ENCODE assay signal across 8 mouse cellular contexts in genomic region chr10:30600094-30600534, GRCm38 (mm10). TPM values are rescaled to one million over a fixed set of nuclear protein-coding genes. Genes with fewer than 3 reads are reported as not detected.
DNase-seq lines count a peak whose midpoint lies in the region; ATAC-seq and TF ChIP-seq lines count a peak whose summit lies in the region.

No protein-coding gene starts in this region.

- TF ChIP-seq POLR2A in CH12.LX (IDR thresholded peaks at IDR 0.05; ENCODE audit: low read depth, low read length): no peak
- no peak for TF ChIP-seq POLR2A in embryonic fibroblast, embryonic 13.5 days (IDR thresholded peaks at IDR 0.05; ENCODE audit: low read depth, low read length)

- dilution Hi-C loops in CH12.LX (cut with MboI; ENCODE audit: extremely low pct_ligation_motif_present, extremely low pct_unique_long_range_greater_than_20kb, low sequenced_read_pairs): no loop called here

- no peaks in the 10 kb centered on the region for H3K9me3 ChIP-seq in heart, embryonic 11.5 days (replicated peaks; ENCODE audit: control insufficient read depth, low read length)
- no peaks in the 10 kb centered on the region for H3K9me3 ChIP-seq in CH12.LX (replicated peaks; ENCODE audit: low read length)
- no peaks in the 10 kb centered on the region for H3K9me3 ChIP-seq in limb, embryonic 13.5 days

- no peak for TF ChIP-seq CTCF in CH12.LX (conservative IDR thresholded peaks at IDR 0.05 in 1 of 2, IDR thresholded peaks at IDR 0.05 in 1 of 2; ENCODE audit: low read depth in 2 of 2, low read length in 2 of 2)
- no peak for TF ChIP-seq CTCF in embryonic fibroblast, embryonic 13.5 days (IDR thresholded peaks at IDR 0.05; ENCODE audit: borderline replicate concordance, insufficient read depth, low read length)

- no peak for TF ChIP-seq EP300 in CH12.LX (IDR thresholded peaks at IDR 0.05; ENCODE audit: low read length)

- in situ Hi-C loops in CH12.LX (cut with MboI; ENCODE audit: low pct_ligation_motif_present, low pct_unique_long_range_greater_than_20kb, low sequenced_read_pairs): loop anchor here (25.0 kb wide), 1 partner anchor 712 kb away; the partner anchor contains the start of gene Hddc2

- peaks cover 24% of the 10 kb centered on the region for H3K79me2 ChIP-seq in CH12.LX (replicated peaks; ENCODE audit: control insufficient read depth, extremely low read depth, insufficient read depth, poor library complexity, severe bottlenecking)

- whole genome bisulfite sequencing in heart, embryonic 11.5 days (ENCODE audit: insufficient replicate concordance): under 1% methylated on average over 27 of the region's 27 CpGs
- under 1% methylated on average over 21 of the region's 27 CpGs for WGBS in limb, embryonic 13.5 days

- H3K4me1 ChIP-seq in heart, embryonic 11.5 days (ENCODE audit: control insufficient read depth, insufficient read depth, low read length): no peaks in the 10 kb centered on the region
- peaks cover 10 to 20% of the 10 kb centered on the region in 2 experiments for H3K4me1 ChIP-seq in CH12.LX (ENCODE audit: control insufficient read depth in 1 of 2, insufficient read depth in 2 of 2)
- no peaks in the 10 kb centered on the region; the same call in 1 of the 2 replicates for H3K4me1 ChIP-seq in embryonic fibroblast, embryonic 13.5 days (ENCODE audit: control insufficient read depth, insufficient read depth, low read length)
- H3K4me1 ChIP-seq in limb, embryonic 13.5 days: peaks cover 14% of the 10 kb centered on the region

- no peak for DNase-seq in heart, adult 18-20 months
- DNase-seq in CH12.LX (ENCODE audit: extremely low read depth): peak; percentile 36
- DNase-seq in ovary, postnatal 10 days (ENCODE audit: low spot score): no peak
- no peak for DNase-seq in left cerebral cortex, adult 18-20 months (ENCODE audit: low spot score in 2 of 2)

- H3K27me3 ChIP-seq in heart, embryonic 11.5 days (ENCODE audit: control insufficient read depth, insufficient read depth, low read length): no peaks in the 10 kb centered on the region
- no peaks in the 10 kb centered on the region for H3K27me3 ChIP-seq in CH12.LX (replicated peaks)
- H3K27me3 ChIP-seq in limb, embryonic 13.5 days: no peaks in the 10 kb centered on the region

- no peak; the same call in none of the 2 replicates for ATAC-seq in heart, embryonic 11.5 days (replicated peaks; ENCODE audit: insufficient number of reproducible peaks, low FRiP score, low TSS enrichment)
- peak; percentile 18; the same call in 1 of the 2 replicates for ATAC-seq in limb, embryonic 13.5 days (ENCODE audit: low FRiP score, low read depth)
- ATAC-seq in neutrophil, adult 5-6 weeks (ENCODE audit: extremely low read depth, insufficient number of reproducible peaks, low FRiP score, poor library complexity, severe bottlenecking): peak; percentile 24

- H3K9ac ChIP-seq in heart, embryonic 11.5 days (ENCODE audit: low read depth, low read length): peak overlapping the region; percentile 76
- peak overlapping the region; percentile 89 for H3K9ac ChIP-seq in CH12.LX (ENCODE audit: insufficient read depth, low read depth)
- peak overlapping the region; percentile 89 for H3K9ac ChIP-seq in limb, embryonic 13.5 days

- peak overlapping the region; percentile 89 for H3K4me2 ChIP-seq in heart, embryonic 11.5 days
- peak overlapping the region; percentile 95 for H3K4me2 ChIP-seq in CH12.LX (ENCODE audit: insufficient read depth, low read depth, poor library complexity, severe bottlenecking)
- H3K4me2 ChIP-seq in limb, embryonic 13.5 days (replicated peaks): peak overlapping the region; percentile 81

- TF ChIP-seq RAD21 in CH12.LX (IDR thresholded peaks at IDR 0.05; ENCODE audit: low read depth, low read length): no peak

- peak overlapping the region; percentile 63 for H3K27ac ChIP-seq in heart, embryonic 11.5 days (ENCODE audit: low read depth, low read length)
- H3K27ac ChIP-seq in CH12.LX (ENCODE audit: insufficient read depth, low read depth): peak overlapping the region; percentile 26; the same call in 1 of the 2 replicates
- H3K27ac ChIP-seq in embryonic fibroblast, embryonic 13.5 days (ENCODE audit: insufficient read depth, low read length): no peak overlapping the region
- H3K27ac ChIP-seq in limb, embryonic 13.5 days: peak overlapping the region; percentile 66; the same call in 1 of the 2 replicates

- H3K4me3 ChIP-seq in heart, embryonic 11.5 days (ENCODE audit: low read depth, low read length): peak overlapping the region; percentile 84
- peak overlapping the region; percentile 75 to 91 (median 90) for H3K4me3 ChIP-seq in CH12.LX (replicated peaks in 1 of 3; ENCODE audit: low read depth in 2 of 3, low read length in 2 of 3, poor library complexity in 1 of 3)
- H3K4me3 ChIP-seq in embryonic fibroblast, embryonic 13.5 days (ENCODE audit: insufficient read depth, low read length): peak overlapping the region; percentile 77
- H3K4me3 ChIP-seq in limb, embryonic 13.5 days: peak overlapping the region; percentile 75

- peaks cover 9% of the 10 kb centered on the region for H3K36me3 ChIP-seq in heart, embryonic 11.5 days (ENCODE audit: control insufficient read depth, insufficient read depth, low read length)
- peaks cover 14 to 31% of the 10 kb centered on the region in 2 experiments for H3K36me3 ChIP-seq in CH12.LX (replicated peaks in 1 of 2; ENCODE audit: control insufficient read depth in 1 of 2, insufficient read depth in 1 of 2, low read length in 1 of 2)
- H3K36me3 ChIP-seq in limb, embryonic 13.5 days: peaks cover 18% of the 10 kb centered on the region

TF ChIP-seq in CH12.LX, 34 proteins besides CTCF, POLR2A, EP300 and RAD21 (continues in another document):
- TF ChIP-seq ZNF384 (IDR thresholded peaks at IDR 0.05; ENCODE audit: low read depth, low read length): no peak
- no peak for TF ChIP-seq JUND (conservative IDR thresholded peaks at IDR 0.05; ENCODE audit: low read depth, low read length)
- peak; percentile 68; the same call in 1 of the 2 replicates for TF ChIP-seq MYC (IDR thresholded peaks at IDR 0.05; ENCODE audit: low read depth, low read length)
- no peak for TF ChIP-seq MEF2A (IDR thresholded peaks at IDR 0.05; ENCODE audit: borderline replicate concordance, low read depth, low read length)
- TF ChIP-seq ZKSCAN1 (IDR thresholded peaks at IDR 0.05; ENCODE audit: borderline replicate concordance, low read depth, low read length): no peak
- peak; percentile 86 for TF ChIP-seq BHLHE40 (IDR thresholded peaks at IDR 0.05; ENCODE audit: low read depth, low read length)
- no peak for TF ChIP-seq TBP (conservative IDR thresholded peaks at IDR 0.05; ENCODE audit: low read depth, low read length)
- no peak for TF ChIP-seq MAZ (IDR thresholded peaks at IDR 0.05; ENCODE audit: low read depth, low read length)
- TF ChIP-seq NELFE (IDR thresholded peaks at IDR 0.05; ENCODE audit: low read depth, low read length): no peak
- TF ChIP-seq ELF1 (IDR thresholded peaks at IDR 0.05; ENCODE audit: low read depth, low read length): no peak
- TF ChIP-seq CHD2 (IDR thresholded peaks at IDR 0.05; ENCODE audit: low read length): no peak
- no peak for TF ChIP-seq E2F4 (IDR thresholded peaks at IDR 0.05; ENCODE audit: insufficient replicate concordance, low read depth, low read length)
- TF ChIP-seq ETS1 (conservative IDR thresholded peaks at IDR 0.05; ENCODE audit: low read depth, low read length): no peak
- no peak for TF ChIP-seq POLR2AphosphoS2 (IDR thresholded peaks at IDR 0.05; ENCODE audit: low read depth, low read length)
- peak; percentile 79 for TF ChIP-seq MXI1 (IDR thresholded peaks at IDR 0.05; ENCODE audit: low read depth, low read length)
- no peak for TF ChIP-seq PAX5 (IDR thresholded peaks at IDR 0.05; ENCODE audit: low read length)
- TF ChIP-seq UBTF (IDR thresholded peaks at IDR 0.05; ENCODE audit: low read depth, low read length): no peak
- TF ChIP-seq TCF12 (IDR thresholded peaks at IDR 0.05; ENCODE audit: low read depth, low read length): no peak
- no peak for TF ChIP-seq JUN (IDR thresholded peaks at IDR 0.05; ENCODE audit: insufficient read depth, low read depth, low read length)
- no peak for TF ChIP-seq ZMIZ1 (IDR thresholded peaks at IDR 0.05; ENCODE audit: low read depth, low read length)
- no peak for TF ChIP-seq SMC3 (IDR thresholded peaks at IDR 0.05; ENCODE audit: low read depth, low read length)
- peak; percentile 41; the same call in 1 of the 2 replicates for TF ChIP-seq MAX (IDR thresholded peaks at IDR 0.05; ENCODE audit: low read length)
- TF ChIP-seq RCOR1 (conservative IDR thresholded peaks at IDR 0.05; ENCODE audit: low read depth, low read length): no peak
- TF ChIP-seq GABPA (IDR thresholded peaks at IDR 0.05; ENCODE audit: insufficient replicate concordance, low read depth, low read length): no peak
- no peak for TF ChIP-seq MAFK (IDR thresholded peaks at IDR 0.05; ENCODE audit: insufficient replicate concordance, low read length)
- TF ChIP-seq SIN3A (IDR thresholded peaks at IDR 0.05; ENCODE audit: low read length): peak; percentile 66; the same call in 1 of the 2 replicates
- no peak for TF ChIP-seq IRF4 (IDR thresholded peaks at IDR 0.05; ENCODE audit: low read depth, low read length)
- TF ChIP-seq KAT2A (IDR thresholded peaks at IDR 0.05; ENCODE audit: insufficient replicate concordance, low read length): no peak

RNA-seq across cellular contexts. Expression of gene Trmt11, which starts 0.4 kb away (rescaled TPM):
- polyA plus RNA-seq in heart, embryonic 11.5 days (2014; fragmentation: Nextera tagmentation; extraction: Ambion mirVana): 20.7 and 21.8 TPM in 2 replicates
- total RNA-seq in heart, adult 18-20 months (2021): 1 to 10 TPM; 4.6 to 7.8 TPM
- total RNA-seq in CH12.LX (2012; rRNA removed) (11.9 and 15.4 TPM in 2 replicates), CH12.LX (2014; rRNA removed) (40.3 and 45.5 TPM in 2 replicates)
- polyA plus RNA-seq in CH12.LX (2012; ENCODE audit: insufficient read length, low read depth): 21.1 and 24.6 TPM in 2 replicates
- polyA plus RNA-seq in embryonic fibroblast, embryonic 13.5 days (2011; ENCODE audit: insufficient read length, low read depth, missing spikeins): 14.2 and 18.3 TPM in 2 replicates
- 32.4 and 34.6 TPM in 2 replicates for polyA plus RNA-seq in limb, embryonic 13.5 days (2015; fragmentation: Nextera tagmentation; extraction: Ambion mirVana)
- 11.5 and 11.6 TPM in 2 replicates for total RNA-seq in neutrophil, adult 5-6 weeks (2017)
- 1 to 10 TPM; 9.7 to 9.9 TPM for total RNA-seq in left cerebral cortex, adult 18-20 months (2021)

RNA-seq across cellular contexts. Expression of gene Hint3, which starts 29.3 kb away (rescaled TPM):
- 26.1 and 30.2 TPM in 2 replicates for polyA plus RNA-seq in heart, embryonic 11.5 days (2014; fragmentation: Nextera tagmentation; extraction: Ambion mirVana)
- total RNA-seq in heart, adult 18-20 months (2021): 10 to 100 TPM; 89.6 to 92.2 TPM
- total RNA-seq in CH12.LX (2012; rRNA removed) (9.7 and 14.2 TPM in 2 replicates), CH12.LX (2014; rRNA removed) (16.1 TPM in 2 replicates)
- 10.3 and 14.5 TPM in 2 replicates for polyA plus RNA-seq in CH12.LX (2012; ENCODE audit: insufficient read length, low read depth)
- polyA plus RNA-seq in embryonic fibroblast, embryonic 13.5 days (2011; ENCODE audit: insufficient read length, low read depth, missing spikeins): 17.8 and 19.4 TPM in 2 replicates
- 20.0 and 20.3 TPM in 2 replicates for polyA plus RNA-seq in limb, embryonic 13.5 days (2015; fragmentation: Nextera tagmentation; extraction: Ambion mirVana)
- total RNA-seq in neutrophil, adult 5-6 weeks (2017): 26.0 and 30.6 TPM in 2 replicates
- 10 to 100 TPM; 48.9 to 49.9 TPM for total RNA-seq in left cerebral cortex, adult 18-20 months (2021)
